Mouse (Mus musculus) MEL-GATA-1-ER (cell line): Measurements from ENCODE around the gene Vstm2l.

ENCODE experiments used
- DNase-seq: peaks from one replicate; pipeline ENCODE4 v3.0.0-alpha.2; 2012; ENCODE audit warnings: low read depth; ENCODE audit errors: extremely low read depth

Gene Vstm2l

DNA sequence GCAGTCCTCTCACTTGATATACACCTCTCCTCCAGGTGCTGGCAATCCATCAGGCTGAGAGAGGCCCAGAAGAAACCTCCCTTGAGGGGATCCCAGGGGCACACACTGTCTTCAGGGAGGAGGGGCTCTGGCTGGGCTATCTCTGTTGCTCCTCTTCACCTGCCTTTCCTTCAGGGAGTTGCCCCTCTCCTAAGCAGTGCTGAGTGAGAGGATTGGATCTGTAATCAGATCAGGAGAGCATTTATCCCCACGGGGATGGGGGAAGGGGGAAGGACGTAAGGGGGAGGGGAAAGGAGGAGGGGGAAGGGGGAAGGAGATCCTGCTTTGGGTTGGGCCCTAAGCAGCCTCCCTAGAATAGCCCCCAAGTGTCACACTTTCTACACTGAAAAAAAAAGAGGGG lies 13.4 kb downstream of the Vstm2l start:
- DNase-seq: no peak

DNA sequence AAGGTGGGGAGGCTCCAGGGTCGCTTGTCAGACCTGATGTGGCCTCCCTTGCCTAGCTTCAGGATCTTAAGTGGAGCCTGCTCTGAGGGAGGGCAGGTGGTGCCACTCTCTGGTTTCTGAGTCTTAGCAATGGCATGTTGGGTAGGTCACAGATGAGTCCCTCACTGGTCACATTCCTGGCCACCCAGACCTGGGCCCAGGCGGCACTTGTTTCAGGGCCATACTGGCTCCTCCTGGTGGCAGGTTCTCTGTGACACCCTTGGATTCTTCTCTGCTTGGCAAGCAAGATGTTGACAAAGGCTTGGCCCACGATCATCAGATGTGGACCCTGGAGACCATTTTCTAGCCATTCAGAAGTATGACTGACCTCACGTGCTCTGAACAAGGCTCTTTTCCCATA lies 18.2 kb downstream of the Vstm2l start:
- no peak for DNase-seq

DNA sequence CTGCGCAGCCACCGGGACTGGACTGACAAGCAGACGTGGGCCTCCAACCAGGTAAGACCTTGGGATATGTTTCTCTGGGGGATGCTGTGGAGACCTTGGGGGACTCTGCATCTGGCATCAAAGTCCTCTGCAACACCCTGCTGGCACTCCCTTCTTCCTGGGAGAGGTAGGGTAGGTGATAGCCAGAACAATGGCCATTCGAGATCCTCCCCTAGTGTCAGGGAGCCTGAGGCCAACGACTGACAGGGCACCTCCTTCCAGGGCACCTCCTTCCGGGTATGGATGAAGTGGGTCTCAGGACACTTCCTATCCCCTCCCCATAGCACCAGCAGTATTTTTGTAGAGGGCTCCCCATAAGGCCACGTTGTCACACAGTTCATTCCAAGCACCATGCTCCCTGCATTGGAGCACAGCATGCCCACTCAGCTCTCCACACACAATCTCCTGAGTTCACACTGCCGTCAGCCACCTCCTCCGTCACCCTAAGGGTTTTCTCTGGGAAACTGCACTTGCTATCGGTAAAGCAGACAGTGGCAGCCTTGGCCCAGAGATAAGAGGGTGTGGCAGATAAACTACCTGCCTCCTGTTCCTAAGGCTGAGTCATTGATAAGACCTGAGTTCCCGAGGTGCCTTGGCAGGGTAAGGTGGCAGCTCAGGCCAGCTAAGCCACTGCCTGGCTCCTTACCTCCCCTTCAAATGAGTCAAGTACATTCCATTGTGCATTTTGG lies 21.2 kb downstream of the Vstm2l start:
- DNase-seq: no peak

DNA sequence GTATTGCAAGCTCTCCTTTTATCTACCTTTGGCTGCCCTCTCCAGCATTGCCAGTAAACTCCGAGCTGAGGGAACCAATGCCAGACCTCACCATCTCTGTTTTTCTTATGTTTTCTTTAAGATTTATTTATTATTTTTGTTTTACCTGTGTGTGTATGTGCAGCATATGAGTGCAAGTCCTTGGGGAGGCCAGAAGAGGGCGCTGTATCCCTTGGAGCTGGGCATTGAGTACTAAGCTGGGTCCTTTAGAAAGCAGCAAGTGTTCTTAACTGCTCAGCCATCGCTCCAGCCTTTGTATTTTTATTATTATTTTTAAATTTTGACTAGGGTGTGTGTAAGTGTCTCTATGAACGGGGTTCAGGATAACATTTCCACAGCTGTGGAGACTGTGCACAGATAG lies 22.2 kb downstream of the Vstm2l start:
- DNase-seq: no peak

DNA sequence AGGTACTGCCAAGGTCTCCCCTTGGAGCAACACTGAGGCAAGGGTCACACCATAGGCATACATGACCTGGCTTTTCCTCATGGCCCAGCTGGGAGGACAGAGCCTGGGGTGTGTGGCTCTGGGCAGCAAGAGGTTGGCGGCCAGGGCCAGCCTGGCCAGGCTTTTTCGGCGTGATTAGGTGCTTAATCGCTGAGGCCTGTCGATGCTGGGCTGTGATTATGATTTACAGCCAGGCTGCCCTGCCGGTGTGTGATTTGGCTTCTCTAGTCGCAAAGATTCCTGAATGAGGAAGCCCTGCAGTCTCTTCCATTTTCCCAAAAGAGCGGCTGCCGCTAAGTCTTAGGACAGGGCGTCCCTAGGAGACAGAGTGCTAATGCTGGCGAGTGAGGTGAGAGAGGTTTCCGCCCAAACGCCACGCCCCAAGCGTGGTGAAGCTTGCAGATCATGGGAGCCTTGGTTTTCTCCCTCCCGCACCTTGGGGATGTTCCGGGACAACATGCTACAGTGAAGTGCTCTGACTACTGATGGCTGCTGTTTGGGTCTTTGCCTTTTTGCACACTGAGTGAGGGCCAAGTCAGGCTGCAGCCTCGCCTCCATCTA lies 26.2 kb downstream of the Vstm2l start:
- no peak for DNase-seq

DNA sequence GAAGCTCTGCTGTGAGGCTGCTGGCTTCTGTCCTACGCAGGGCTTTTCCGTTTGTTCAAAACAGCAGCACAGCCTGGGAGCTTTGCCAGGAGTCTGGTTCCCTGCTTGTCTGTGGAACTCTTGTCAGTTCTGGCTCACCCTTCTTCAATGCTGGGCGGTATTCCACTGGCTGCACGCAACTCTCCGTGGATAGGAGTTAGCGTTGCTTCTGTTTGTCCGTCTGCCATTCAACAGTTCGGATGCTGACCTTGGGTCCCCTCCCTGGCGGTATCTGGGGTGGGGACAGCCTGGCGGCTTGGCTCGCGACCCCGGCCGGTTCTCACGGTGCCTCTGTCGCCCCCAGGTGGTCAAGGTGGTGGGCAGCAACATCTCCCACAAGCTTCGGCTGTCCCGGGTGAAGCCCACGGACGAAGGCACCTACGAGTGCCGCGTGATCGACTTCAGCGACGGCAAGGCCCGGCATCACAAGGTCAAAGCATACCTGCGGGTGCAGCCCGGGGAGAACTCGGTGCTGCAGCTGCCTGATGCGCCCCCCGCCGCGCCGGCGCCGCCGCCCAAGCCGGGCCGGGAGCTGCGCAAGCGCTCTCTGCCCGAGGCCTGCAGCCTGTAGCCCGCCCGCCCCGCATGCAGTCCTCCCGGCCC lies 29.2 kb downstream of the Vstm2l start:
- DNase-seq: no peak

DNA sequence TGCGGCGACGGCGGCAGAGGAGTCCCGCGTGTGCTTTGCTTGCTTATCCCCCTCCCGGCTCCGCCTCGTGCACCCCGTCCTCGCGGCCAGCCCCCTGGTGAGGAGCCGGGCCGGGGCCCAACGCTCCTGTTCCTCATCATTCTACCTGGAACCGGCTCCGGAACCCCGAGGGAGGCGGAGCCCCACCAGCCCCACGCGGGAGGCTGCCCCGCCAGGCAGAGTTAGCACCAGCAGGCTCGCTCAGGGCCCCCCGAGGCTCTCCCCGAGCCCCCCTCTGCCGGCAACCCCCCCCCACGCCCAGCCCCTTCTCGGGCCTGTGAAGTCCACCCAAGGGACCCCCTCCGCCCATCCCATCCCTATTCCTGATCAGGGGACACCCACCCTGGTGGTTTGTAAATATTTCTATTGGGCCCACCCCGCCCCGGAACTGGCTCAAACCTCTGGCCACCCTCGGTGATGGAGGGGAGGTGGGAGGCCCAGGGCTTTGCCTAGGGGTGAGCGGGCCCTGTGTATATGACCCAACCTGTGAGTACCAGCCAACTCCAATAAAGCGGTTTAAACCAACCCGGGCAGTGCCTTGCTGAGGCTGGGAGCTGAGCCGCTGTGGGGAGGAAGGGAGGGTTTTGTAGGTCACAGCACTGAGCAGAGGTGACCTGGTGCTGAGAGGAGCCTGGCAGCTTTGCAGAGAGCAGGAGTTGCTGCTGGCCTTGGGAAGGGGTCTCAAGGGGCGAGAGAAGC lies 29.9 kb downstream of the Vstm2l start:
- no peak for DNase-seq

DNA sequence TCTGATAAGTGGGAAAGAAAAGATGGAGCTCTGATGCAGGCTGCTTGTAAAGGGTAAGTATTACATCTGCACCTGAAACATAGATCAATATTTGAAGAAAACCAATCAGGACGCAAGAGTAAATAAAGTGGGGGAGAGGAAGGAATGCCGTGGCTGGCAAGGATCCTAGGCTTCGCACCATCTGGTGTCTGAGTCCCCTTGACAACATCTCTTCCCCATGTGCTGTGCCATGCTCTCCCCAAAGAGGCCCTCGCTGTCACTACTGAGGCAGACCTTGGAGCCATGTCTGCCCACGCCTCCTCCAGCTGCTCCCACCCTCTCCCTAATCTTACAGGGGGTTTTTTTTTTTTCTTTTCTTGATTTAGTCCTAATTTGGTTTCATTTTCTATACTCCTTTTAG lies 39.5 kb downstream of the Vstm2l start:
- no peak for DNase-seq

DNA sequence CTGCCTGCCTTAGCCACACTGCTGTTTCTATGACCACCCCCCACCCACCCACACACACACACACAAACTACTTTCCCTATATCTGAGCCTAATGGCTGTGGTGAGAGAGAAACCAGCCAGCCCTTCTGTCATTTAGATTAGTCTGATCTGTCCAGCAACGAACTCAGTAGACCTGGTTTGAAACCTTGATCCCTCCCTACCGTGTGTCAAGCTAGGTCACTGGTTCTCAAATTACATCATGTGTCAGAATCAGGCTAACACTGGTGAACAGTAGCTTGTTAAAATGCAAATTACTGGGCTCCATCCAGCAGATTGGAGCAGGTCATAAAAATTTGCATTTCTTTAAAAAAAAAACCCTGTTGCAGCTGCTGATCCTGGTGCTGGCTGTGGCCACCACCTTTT lies 43.3 kb downstream of the Vstm2l start:
- DNase-seq: no peak

DNA sequence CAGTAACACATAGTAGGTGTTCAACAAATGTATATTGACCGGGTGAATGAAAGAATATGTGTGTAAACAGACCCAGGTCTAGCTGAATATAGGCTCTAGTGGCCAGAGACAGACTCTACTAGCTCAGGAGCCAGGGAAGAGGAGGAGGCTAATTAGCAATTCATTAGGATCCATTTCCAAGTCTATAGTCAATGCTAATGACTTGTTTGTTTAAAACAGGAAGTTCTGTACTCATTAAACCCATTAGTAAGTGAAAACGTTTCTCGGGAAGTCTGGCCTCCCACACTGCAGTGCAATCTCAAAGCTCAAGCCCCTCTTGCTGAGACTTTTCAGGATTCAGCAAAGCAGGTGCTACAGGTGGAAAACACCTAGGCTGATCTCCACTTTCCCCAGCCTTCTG lies 53.4 kb downstream of the Vstm2l start:
- no peak for DNase-seq

DNA sequence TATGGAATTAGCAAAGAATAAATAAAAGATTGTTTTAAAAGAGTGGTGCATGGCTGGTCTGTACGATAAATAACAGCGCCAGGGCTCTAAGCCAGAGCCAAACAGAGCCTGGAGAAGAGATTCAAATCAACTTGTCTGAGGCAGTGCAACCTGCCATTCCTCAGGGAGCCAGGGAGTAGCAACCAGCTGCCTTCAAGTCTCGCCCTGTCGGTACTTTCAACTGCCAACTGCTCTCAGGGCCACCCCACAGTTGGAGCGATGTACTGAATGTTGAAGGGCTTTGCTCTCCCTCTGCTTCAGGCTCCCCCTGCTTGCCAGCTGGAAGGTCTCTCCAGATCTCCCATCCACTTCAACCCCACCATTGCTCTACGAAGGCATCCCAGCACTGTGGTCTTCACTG lies 55.7 kb downstream of the Vstm2l start:
- DNase-seq: no peak

DNA sequence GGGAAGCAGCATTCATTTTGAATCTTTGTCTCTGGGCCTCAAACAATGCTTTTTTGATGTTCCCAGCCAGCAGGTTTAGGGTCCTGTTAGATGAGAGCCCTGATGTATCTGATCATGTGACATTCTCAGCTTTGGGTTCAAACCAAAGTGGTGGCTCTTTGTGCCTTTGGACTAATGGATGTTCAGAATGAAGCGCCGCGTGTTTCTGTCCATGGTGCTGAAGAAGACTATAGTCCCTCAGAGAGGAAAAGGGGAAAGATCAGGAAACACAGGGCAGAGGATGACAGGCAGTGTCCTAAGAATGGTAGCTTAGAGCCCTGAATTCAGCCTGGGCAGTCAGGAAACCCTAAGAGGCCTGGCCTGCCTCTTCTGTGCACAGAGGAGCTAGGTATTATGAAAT lies 56.2 kb downstream of the Vstm2l start:
- peak; percentile 10 for DNase-seq

DNA sequence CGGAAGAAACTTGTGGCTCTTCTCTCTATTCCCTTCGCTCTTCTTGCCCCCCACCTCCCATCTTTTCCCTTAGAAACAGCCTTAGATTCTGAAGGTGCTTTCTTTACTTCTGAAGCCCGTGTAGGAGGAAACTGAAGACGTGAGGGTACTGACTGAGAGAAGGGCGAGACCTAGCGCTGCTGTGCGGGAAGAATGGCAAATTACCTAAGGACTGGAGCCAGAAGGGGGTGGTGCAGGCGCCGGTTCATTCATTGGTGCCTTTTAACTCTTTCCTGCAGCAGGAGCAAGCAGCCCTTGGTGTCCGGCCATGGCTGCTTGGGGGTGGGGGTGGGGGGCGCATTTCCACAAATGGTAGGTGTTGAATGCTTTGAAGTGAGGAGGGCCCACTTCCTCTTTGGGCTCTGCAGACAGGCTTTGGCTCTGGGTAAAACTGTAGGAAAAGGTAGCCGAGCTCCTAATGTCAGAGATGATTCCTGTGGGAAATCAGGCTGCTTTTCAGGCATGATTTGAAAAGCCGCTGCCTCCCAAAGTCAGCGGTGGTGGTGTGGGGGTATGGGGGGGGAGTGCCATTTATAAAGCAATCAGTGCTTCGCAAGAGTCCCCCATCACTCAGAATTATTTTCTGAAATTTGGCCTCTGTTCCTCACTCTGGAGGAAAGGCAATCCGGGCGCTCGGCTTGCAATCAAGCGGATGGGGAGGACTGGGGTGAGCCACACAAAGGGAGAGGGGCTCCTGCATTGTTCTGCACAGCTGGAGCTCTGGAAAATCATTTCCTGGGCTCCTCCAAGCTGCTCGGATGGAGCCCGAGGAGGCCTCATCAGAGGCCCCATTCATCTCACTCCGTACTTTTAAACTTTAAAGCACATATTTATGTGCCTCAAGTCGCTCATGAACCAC lies 60.4 kb downstream of the Vstm2l start:
- DNase-seq: no peak

DNA sequence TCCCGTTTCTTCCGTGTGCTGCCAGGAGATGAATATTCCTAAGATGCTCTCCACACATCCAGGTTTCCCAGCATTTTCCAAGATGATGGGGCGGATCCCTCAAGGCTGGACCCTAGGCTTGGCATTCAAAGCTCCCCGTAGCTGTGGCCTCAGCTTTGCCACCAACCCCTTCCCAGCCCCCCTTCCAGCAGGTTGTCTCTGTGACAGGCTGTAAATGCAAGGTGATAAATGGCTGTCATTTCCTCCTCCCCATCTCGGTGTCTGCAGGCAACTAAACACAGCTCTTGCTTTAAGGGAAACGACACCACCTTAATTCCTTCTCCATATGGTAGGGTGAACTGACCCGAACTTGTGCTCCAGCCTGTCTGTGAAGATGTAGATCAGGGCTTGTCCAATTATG lies 61.1 kb downstream of the Vstm2l start:
- no peak for DNase-seq

DNA sequence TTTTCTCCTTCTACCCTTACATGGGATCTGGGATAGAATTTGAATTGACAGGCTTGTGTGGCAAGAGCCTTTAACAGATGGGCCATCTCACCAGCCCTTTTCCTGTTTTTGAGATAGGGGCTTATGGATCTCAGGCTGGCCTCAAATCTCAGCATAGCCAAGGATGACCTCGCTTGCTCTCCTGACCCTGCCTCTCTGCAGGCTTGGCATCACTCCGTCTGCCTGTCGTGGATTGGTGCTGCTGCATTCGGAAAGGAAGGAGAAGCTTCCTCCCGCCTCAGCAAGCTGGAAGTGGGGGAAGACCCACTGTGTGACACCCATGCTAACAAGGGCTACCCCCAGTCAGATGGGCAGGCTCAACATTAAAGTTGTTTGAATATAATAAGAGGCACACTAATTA lies 64.8 kb downstream of the Vstm2l start:
- DNase-seq: no peak

DNA sequence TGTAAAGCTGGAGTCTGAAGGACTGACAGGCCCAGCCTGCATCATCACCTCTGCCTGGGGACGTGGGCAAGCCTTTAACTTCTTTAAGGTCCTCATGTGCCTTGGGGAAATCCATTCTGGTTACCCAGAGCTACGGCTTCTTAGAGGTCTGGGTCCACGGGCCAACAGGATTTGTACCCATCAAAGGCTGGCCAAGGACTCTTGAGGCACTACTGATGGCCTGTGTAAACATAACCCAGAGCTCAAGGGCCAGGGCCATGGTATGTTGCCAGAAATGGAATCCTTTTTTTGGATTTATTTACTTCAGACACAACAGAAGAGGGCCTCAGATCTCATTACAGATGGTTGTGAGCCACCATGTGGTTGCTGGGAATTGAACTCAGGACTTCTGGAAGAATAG lies 68.3 kb downstream of the Vstm2l start:
- no peak for DNase-seq

DNA sequence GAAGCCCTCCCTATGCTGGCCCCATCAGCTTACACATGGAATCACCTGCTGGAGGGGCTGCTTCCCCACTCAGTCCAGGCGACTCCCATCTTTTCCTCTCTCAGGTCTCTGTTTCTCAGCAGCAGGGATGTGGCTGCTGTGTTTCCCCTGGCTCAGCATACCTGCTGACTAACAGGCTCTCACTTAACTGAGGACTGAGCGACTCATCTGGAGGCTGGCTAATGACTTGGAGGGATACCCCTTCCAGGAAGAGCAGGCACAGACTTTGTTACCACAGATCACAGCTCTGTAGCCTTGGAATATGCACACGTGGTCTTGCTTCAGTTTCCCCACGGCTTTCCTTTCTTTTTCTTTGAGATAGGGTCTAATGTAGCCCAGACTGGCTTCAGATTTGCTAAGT lies 68.8 kb downstream of the Vstm2l start:
- DNase-seq: no peak

DNA sequence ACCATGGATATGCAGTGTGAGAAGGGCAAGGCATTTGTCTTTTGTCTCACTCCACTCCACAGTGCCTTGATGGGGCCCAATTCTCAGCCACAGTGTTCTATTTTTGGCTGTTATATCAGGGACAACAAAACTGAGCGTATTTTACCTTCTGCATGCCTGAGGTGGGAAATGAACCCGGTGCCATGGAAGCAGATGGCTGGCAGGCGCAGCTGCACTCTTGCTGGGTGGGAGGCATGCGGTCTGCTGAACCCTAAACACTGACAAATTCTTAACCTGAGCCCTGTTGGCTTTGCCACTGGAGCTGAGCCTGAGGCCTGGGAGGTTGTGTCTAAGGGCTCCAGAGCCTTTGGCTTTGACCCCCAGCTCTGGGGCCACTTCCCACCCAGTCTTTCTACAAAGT lies 71.2 kb downstream of the Vstm2l start:
- no peak for DNase-seq

DNA sequence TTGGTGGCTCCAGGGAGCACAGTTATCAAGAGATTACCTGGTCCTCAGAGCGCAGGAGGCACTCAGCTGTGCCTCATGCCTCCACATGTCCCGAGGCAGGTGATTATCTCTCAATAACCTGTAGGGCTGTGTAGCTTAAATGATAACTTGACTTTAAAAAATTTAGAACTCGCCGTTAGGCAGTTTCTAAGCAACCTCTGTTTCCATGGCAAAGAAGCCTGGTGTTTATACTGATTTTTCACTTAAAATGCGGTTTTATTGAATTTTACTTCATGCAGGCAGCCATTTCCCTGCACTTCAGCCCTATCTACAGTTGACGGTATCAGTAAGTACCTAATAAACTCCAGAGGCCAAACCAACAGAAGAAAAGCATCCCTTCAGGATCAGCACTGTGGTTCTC lies 71.8 kb downstream of the Vstm2l start:
- no peak for DNase-seq

DNA sequence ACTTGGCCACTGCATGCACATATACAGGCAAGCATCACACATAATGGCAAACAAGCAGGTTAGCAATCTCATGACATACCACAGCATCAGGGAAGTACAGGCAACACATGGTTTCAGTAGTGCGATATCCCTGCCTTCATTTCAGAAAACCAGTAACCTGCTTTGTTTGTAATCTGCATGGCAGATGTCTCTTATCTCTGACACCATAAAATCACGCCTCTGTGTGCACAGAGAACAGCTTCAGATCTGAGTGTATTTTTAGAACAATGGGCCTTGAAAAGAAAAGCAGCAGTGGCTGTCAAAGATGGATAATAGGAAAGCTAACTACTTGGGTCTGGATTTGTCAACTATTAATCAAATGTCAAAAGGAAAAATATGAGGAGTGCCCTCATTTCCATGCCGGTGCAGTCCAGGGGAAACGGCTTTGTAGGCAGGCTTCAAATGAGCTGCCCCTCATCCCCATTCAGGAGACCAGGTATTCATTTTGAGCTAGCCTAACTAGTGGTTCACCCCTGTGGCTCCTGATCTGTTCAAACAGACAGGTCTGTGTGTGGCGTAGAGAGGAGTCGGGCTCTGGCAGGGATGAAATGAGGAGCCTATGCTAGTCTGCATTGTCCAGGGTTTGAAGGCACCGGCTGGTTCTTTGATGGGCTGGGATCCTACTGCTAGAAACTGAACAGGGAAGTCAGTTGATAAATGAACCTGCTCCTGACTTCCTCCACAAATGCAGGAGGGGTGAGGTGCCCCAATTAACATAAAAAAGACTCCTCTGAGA lies 74.2 kb downstream of the Vstm2l start:
- DNase-seq: no peak

DNA sequence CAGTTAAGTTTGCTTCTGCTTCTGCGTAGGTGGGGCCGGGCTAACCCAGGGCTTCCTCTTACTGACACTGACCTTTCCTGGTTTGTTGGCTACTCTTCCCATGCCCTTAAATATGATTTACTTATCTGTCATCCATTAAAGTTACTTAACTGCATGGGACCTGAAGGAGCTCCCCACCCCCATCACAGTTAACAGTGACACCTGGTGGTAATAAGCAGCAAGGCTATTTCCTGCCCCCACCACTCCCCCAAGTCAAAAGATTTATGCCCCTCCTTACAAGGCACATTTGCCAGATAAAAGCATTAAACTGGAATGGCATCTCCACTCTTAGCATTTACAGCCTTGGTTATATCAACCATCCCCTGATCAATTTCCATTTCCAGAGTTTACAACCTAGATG lies 75.5 kb downstream of the Vstm2l start:
- DNase-seq: no peak
